Mouse (Mus musculus) testis, postnatal 14 days (tissue): ENCODE measurements around the gene 4930507D05Rik.
"Not testable (repeated sequence)": the region's sequence is repeated elsewhere in the genome, so short reads cannot be mapped to it uniquely, and the experiment has no call there.

Source experiments
- DNase-seq: peaks from one replicate; pipeline ENCODE4 v3.0.0; 2021; ENCODE audit warnings: low spot score

4930507D05Rik gene

DNA sequence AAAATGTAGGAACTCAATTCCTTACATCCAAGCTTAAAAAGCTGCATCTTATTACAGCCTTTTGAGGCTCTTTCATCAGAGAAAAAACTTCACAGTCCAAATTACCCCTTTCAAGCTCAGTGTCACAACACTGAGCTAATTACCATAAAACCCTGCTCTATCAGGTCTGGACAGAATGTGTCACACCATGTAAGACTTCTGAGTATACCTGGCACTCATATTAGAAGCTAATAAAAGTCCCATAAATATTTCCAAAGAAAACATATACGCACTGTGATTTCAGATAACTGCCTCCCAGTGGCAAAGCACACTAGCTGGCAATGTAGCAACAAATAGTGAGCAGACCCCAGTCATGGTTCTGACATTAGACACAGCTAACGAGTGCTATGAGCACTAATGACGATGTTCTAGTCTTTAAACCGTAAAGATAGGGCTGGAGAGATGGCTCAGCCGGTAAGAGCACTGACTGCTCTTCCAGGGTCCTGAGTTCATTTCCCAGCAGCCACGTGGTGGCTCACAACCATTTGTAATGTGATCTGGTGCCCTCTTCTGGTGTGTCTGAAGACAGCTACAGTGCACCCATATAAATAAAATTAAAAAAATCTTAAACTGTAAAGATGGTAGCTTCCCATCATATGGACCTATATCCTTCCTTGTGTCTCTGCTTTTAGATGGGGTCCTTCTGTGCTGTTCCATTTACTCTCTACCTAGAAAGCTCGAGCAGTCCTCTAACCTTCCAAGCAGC lies 32.0 kb downstream of the 4930507D05Rik start:
- no peak for DNase-seq

DNA sequence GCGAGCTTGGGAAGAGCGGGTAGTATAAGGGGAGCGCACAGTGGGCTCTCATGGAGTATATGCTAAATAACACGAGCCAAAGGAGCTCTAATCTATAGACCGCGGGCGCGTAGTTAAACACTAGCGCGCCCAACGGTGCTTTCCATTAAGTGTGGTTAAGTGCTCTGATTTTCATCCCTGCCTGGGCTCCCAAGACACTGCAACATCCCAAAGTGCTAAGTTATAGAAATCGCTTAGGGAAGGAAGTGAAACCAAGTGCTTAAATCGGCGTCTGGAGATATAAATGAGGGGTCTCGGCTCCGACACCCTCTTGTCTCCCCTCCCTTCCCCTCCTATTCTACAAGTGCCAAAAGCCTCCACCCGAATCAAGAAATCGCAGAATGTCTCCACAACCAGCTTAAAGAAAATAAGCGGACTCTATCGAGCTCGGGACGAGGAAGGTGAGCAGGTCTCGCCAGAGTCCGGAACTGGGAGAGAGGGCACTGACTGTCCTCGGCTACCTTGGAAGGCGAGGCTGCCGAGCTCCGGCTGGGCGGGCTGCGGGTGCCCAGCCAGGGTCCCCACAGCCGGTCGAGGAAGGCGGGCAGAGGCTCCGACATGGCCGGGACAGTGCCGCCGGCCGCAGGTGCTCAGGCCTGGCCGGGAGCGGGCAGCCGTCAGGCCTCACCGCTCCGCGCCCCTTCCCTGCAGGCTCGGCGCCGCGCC lies 36.7 kb downstream of the 4930507D05Rik start:
- DNase-seq, result no peak

DNA sequence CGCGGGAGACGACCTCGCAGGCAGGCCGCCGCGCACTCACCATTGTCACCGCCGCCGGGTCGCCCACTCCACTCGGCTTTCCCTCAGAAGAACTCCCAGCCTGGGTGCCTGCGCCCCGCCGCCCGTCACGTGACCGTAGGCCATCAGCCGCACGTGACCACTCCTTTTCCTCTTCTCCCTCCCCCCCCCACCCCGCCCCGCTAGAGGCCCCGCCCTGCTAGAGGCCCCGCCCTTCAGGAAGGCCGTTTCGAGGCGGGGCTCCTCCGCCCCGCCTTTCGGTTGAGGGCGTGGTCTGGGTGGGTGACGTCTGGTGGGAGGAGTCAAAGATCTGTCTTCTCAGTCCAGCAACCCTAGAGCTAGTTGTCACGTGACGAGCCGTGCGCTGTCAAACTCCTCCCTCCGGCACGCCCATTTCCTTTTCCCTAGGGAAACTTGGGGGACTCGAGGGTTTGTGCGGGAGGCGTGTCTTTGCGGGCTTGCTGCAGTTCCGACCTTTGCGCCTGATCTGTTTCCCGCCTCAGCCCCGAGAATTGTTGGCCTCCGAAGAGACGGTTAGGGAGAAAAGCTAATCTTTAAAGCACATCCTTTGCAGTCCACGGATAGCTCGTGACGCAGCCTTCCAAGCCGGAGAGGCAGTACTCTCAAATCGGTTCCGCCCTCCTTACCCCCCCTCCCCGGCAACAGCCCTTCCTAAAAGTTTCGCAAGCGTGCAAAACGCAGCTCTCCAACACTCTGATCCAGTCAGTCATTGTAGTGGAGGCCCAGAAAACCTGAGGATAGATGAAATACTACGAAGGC lies 37.5 kb downstream of the 4930507D05Rik start, which contains the start of gene Vps26a:
Gene Vps26a, minus strand, starts transcription at position 188 of the 798 bp plus-strand sequence.
- peak; percentile 99 for DNase-seq

DNA sequence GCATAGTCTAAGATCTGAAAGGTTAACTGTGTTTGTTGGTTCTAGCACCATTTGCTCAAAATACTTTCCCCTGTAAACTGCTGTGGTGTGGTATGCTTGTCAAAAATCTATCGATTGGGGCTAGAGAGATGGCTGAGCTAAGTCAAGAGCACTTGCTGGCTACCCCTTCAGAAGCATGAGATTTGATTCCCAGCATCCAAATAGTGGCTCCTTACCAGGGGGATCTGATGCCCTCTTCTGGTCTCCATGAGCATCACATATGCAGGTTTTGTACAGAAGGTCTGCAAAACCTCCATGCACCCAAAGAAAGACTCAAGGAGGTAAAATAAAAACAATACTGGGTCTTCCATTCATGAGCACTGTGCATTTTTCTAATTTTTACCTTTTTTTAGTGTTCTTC lies 39.0 kb downstream of the 4930507D05Rik start:
- DNase-seq, result no peak

DNA sequence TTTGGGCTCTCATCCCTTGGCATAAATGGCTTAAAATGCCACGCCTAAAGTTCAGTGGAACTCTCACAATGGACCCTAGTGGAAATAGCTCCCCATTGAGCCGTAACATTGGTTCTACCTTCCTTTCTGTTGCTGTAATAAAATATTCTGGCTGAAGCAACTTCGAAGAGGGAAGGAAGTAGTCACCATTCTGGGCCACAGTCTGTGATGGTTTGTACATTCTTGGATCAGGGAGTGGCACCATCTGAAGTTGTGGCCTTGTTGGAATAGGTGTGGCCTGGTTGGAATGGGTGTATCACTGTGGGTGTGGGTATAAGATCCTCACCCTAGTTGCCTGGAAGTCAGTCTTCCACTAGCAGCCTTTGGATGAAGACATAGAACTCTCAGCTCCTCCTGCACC lies 42.4 kb downstream of the 4930507D05Rik start:
- DNase-seq, result not testable (repeated sequence)

DNA sequence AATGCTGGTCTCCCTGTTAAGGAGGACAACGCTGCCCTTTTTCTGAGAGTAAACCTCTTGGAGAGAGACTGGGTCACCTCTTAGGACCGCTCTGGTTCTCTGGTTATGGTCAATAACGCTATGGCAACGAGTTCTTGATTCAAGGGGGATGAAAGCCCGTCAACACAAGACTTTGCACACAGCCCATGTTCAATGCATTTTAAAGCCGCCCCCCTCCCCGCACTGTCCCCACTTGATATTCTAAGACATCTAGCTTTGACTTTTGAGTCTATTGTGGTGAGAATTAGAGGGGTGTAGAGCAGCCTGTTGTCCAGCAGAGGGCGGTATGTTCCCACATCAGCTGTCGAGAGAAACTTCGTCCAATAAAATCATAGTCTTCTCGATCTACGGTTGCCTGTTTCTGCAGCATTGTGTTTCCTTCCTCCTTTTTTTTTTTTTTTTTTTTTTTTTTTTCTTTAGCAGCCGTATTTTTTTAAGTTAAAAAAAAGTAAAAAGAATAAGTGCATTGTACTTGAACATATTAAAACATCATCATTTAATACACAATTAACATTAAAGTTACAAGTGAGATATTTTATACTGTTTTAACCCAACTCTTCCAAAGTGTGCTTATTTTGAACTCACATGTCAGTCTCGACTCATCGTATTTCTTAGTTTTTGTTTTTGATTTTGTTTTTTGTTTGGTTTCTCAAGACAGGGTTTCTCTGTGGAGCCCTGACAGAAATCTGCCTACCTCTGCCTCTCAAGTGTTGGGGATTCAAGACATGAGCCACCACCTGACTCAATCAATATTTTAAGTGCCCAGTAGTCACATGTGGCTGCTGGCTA lies 51.0 kb downstream of the 4930507D05Rik start:
- DNase-seq, result peak; percentile 46
